Comparison of ENCODE assay signal across 8 mouse cellular contexts in the genomic region with DNA sequence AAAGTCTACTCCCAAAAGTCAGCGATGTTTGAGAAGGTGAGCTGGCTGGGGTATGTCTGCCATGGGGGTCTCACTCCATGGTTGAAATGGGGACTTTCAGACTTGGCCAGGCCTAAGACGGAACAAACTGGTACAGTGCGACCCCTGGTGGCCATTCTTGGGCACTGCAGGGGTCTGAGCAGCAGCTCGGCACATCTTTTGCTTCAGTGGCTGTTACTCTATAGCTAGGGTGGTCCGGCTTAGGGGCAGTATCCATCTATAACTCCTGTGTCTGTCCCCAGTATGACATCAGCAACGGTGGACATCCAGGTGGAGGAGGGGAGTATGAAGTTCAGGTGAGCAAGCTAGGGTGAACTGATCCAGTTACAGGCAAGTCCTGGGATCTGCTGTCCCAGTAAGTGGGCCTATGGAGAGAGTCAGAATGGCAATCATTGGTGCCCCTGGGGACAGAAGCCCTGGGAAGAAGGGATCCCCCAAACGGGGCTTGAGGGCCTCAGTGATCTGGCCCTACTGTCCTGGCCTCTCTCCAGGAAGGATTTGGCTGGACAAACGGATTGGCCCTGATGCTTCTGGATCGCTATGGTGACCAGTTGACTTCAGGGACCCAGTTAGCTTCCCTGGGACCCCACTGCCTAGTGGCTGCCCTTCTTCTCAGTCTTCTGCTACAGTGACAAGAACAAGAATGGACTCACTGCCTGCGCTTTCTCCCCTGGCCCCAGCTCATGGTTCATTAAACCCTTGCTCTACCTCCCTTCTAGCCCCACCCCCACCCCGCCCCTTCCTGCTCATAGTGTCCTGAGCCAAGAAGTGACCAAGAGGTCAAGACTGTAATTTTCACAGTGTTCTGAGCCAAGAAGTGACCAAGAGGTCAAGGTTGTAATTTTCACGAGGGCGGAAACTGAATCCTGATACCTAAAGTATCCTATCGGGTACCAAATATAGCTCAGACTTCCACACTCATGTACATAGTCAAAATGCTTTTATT. TPM values are rescaled to one million over a fixed set of nuclear protein-coding genes. Genes with fewer than 3 reads are reported as not detected.
A peak's percentile ranks its signal among the peaks of the same experiment; 100 is the strongest.
DNase-seq lines count a peak whose midpoint lies in the region; ATAC-seq and TF ChIP-seq lines count a peak whose summit lies in the region.

No protein-coding gene starts in this region.

- H3K27ac ChIP-seq in hindbrain, postnatal 0 days = 0 out of 2 replicates have a peak overlapping the region, but pooled peaks have one; percentile 3

- DNase-seq in R1 (ENCODE audit: low read depth, low spot score) = peak; percentile 62
- DNase-seq in cerebellum, adult 8-10 months = peak; percentile 75
- peak; percentile 55 to 75 for DNase-seq in frontal cortex, postnatal 10 days (ENCODE audit: low spot score in 2 of 2)
- DNase-seq in hindbrain, postnatal 0 days (ENCODE audit: low spot score) = peak; percentile 90
- DNase-seq in left cerebral cortex, postnatal 10 days (ENCODE audit: extremely low spot score in 1 of 2, low spot score in 2 of 2) = peak; percentile 68 to 77
- DNase-seq in mesoderm, embryonic 11.5 days (ENCODE audit: low read depth, low spot score) = peak; percentile 87
- peak; percentile 85 for DNase-seq in right cerebral cortex, postnatal 4 days

- peak; percentile 100 for TF ChIP-seq CTCF in hindbrain, postnatal 0 days (IDR thresholded peaks at IDR 0.05; ENCODE audit: low read depth)

- peak; percentile 54 for ATAC-seq in hindbrain, postnatal 0 days
- ATAC-seq in inflammation-experienced regulatory T-cells, adult 6 months = no peak

- no peak overlapping the region for H3K4me3 ChIP-seq in hindbrain, postnatal 0 days (ENCODE audit: low read length)

- no peak overlapping the region for H3K9ac ChIP-seq in hindbrain, postnatal 0 days (replicated peaks; ENCODE audit: low read length)

- H3K4me1 ChIP-seq in hindbrain, postnatal 0 days (ENCODE audit: insufficient read depth, low read length) = peaks cover 15% of the 10 kb centered on the region

- 27% methylated on average over 14 of the region's 14 CpGs for whole genome bisulfite sequencing in hindbrain, postnatal 0 days

- no peaks in the 10 kb centered on the region for H3K9me3 ChIP-seq in hindbrain, postnatal 0 days (ENCODE audit: low read length)

- intact Hi-C loops in left cerebral cortex, postnatal 10 days (cut with DNase I) = loop anchor here (5.0 kb wide), 1 partner anchor 33 kb away; no protein-coding TSS in a partner anchor

- 0 out of 2 replicates have a peak, but pooled peaks cover 12% of the 10 kb centered on the region for H3K36me3 ChIP-seq in hindbrain, postnatal 0 days (ENCODE audit: insufficient read depth, low read length)

- no peaks in the 10 kb centered on the region for H3K27me3 ChIP-seq in hindbrain, postnatal 0 days (ENCODE audit: insufficient read depth, low read length)

- no peak overlapping the region for H3K4me2 ChIP-seq in hindbrain, postnatal 0 days (ENCODE audit: low read depth, low read length)

RNA-seq across cellular contexts. Expression of a gene that starts 12.6 kb away (rescaled TPM):
- not detected in 2 replicates for total RNA-seq in hindbrain, postnatal 0 days (2014; rRNA removed)
- not detected in 2 replicates for polyA plus RNA-seq in hindbrain, postnatal 0 days (2015; fragmentation: Nextera tagmentation; extraction: Ambion mirVana)
- not detected for total RNA-seq in left cerebral cortex, postnatal 10 days (2021)
- polyA plus RNA-seq in inflammation-experienced regulatory T-cells, adult 6 months (2017; shearing (Covaris generic)) = not detected

RNA-seq across cellular contexts. Expression of a gene that starts 49.4 kb away (rescaled TPM):
- total RNA-seq in hindbrain, postnatal 0 days (2014; rRNA removed) = 114 and 152 TPM in 2 replicates
- polyA plus RNA-seq in hindbrain, postnatal 0 days (2015; fragmentation: Nextera tagmentation; extraction: Ambion mirVana) = 31.9 and 35.3 TPM in 2 replicates
- total RNA-seq in left cerebral cortex, postnatal 10 days (2021) = 10 to 100 TPM; 82.6 to 89.0 TPM
- polyA plus RNA-seq in inflammation-experienced regulatory T-cells, adult 6 months (2017; shearing (Covaris generic)) = under 1 TPM; 0.41 to 0.92 (median 0.58) TPM
